16 mouse cellular contexts compared by ENCODE assay signal in genomic region chr3:66179647-66180046, GRCm38 (mm10). TPM values are rescaled to one million over a fixed set of nuclear protein-coding genes. Genes with fewer than 3 reads are reported as not detected.
DNase-seq lines count a peak whose midpoint lies in the region; ATAC-seq and TF ChIP-seq lines count a peak whose summit lies in the region.
"Had no signal": no experiment of that assay in that cellular context is flagged by ENCODE, and none has a peak within 500 bp of the region (broad histone marks: within the 10 kb centered on the region; RNA-seq: fewer than 3 reads in every experiment).

No protein-coding gene starts in this region.

- H3K9me3 ChIP-seq in forebrain, embryonic 14.5 days (replicated peaks; ENCODE audit: control insufficient read depth, low read length) = no peaks in the 10 kb centered on the region
- H3K9me3 ChIP-seq in forebrain, embryonic 16.5 days (ENCODE audit: control insufficient read depth, low read length) = no peaks in the 10 kb centered on the region
- H3K9me3 ChIP-seq in CH12.LX (replicated peaks; ENCODE audit: low read length) = no peaks in the 10 kb centered on the region
- H3K9me3 ChIP-seq: embryonic facial prominence, embryonic 15.5 days; forebrain, embryonic 12.5 days; neural tube, embryonic 12.5 days had no signal

- ATAC-seq in forebrain, embryonic 14.5 days = no peak
- no peak for ATAC-seq in forebrain, embryonic 16.5 days

- H3K79me2 ChIP-seq in CH12.LX (replicated peaks; ENCODE audit: control insufficient read depth, extremely low read depth, insufficient read depth, poor library complexity, severe bottlenecking) = no peaks in the 10 kb centered on the region

- H3K4me3 ChIP-seq in forebrain, embryonic 14.5 days (ENCODE audit: low read depth, low read length) = no peak overlapping the region
- H3K4me3 ChIP-seq in forebrain, embryonic 16.5 days (replicated peaks; ENCODE audit: low read length) = no peak overlapping the region
- H3K4me3 ChIP-seq in CH12.LX (replicated peaks in 1 of 3; ENCODE audit: low read depth in 2 of 3, low read length in 2 of 3, poor library complexity in 1 of 3) = no peak overlapping the region
- H3K4me3 ChIP-seq: embryonic facial prominence, embryonic 15.5 days; forebrain, embryonic 12.5 days; neural tube, embryonic 12.5 days had no signal

- TF ChIP-seq POLR2A in CH12.LX (IDR thresholded peaks at IDR 0.05; ENCODE audit: low read depth, low read length) = no peak

- H3K27me3 ChIP-seq in forebrain, embryonic 14.5 days (replicated peaks; ENCODE audit: control insufficient read depth, insufficient read depth, low read length) = no peaks in the 10 kb centered on the region
- no peaks in the 10 kb centered on the region for H3K27me3 ChIP-seq in forebrain, embryonic 16.5 days (replicated peaks; ENCODE audit: control insufficient read depth, insufficient read depth, low read length)
- no peaks in the 10 kb centered on the region for H3K27me3 ChIP-seq in CH12.LX (replicated peaks)
- H3K27me3 ChIP-seq: embryonic facial prominence, embryonic 15.5 days; forebrain, embryonic 12.5 days; neural tube, embryonic 12.5 days had no signal

- TF ChIP-seq RAD21 in CH12.LX (IDR thresholded peaks at IDR 0.05; ENCODE audit: low read depth, low read length) = peak; percentile 61

- TF ChIP-seq EP300 in CH12.LX (IDR thresholded peaks at IDR 0.05; ENCODE audit: low read length) = no peak

- H3K27ac ChIP-seq in forebrain, embryonic 14.5 days (ENCODE audit: low read depth, low read length) = no peak overlapping the region
- no peak overlapping the region for H3K27ac ChIP-seq in forebrain, embryonic 16.5 days (ENCODE audit: low read length)
- no peak overlapping the region for H3K27ac ChIP-seq in CH12.LX (ENCODE audit: insufficient read depth, low read depth)
- H3K27ac ChIP-seq: embryonic facial prominence, embryonic 15.5 days; forebrain, embryonic 12.5 days; hindbrain, embryonic 14.5 days; liver, embryonic 14.5 days; neural tube, embryonic 12.5 days had no signal

- DNase-seq in forebrain, embryonic 14.5 days (ENCODE audit: low spot score) = peak; percentile 14
- DNase-seq in left cerebral cortex, postnatal 4 days = peak; percentile 27
- DNase-seq in left cerebral cortex, adult 18-20 months (ENCODE audit: low spot score in 2 of 2) = no peak
- peak; percentile 13 for DNase-seq in CH12.LX (ENCODE audit: extremely low read depth)
- DNase-seq in NIH3T3 (ENCODE audit: low read depth) = peak; percentile 25
- no peak for DNase-seq in heart, adult 18-20 months
- DNase-seq: kidney, adult 2 months; lung, postnatal 4 days; right cerebral cortex, postnatal 25 days; thymus, postnatal 4 days had no signal

- no peaks in the 10 kb centered on the region for H3K4me1 ChIP-seq in forebrain, embryonic 14.5 days (ENCODE audit: control insufficient read depth, insufficient read depth, low read length)
- no peaks in the 10 kb centered on the region for H3K4me1 ChIP-seq in forebrain, embryonic 16.5 days (replicated peaks; ENCODE audit: control insufficient read depth, insufficient read depth, low read length)
- no peaks in the 10 kb centered on the region for H3K4me1 ChIP-seq in CH12.LX (ENCODE audit: control insufficient read depth in 1 of 2, insufficient read depth in 2 of 2)
- H3K4me1 ChIP-seq: embryonic facial prominence, embryonic 15.5 days; forebrain, embryonic 12.5 days; neural tube, embryonic 12.5 days had no signal

- 50% methylated on average over 2 of the region's 2 CpGs for WGBS in forebrain, embryonic 14.5 days
- WGBS in forebrain, embryonic 16.5 days = 58% methylated on average over 2 of the region's 2 CpGs

- dilution Hi-C loops in CH12.LX (cut with MboI; ENCODE audit: extremely low pct_ligation_motif_present, extremely low pct_unique_long_range_greater_than_20kb, low sequenced_read_pairs) = no loop called here

- no peaks in the 10 kb centered on the region for H3K36me3 ChIP-seq in forebrain, embryonic 14.5 days (ENCODE audit: control insufficient read depth, insufficient read depth, low read length)
- H3K36me3 ChIP-seq in forebrain, embryonic 16.5 days (ENCODE audit: control insufficient read depth, insufficient read depth) = no peaks in the 10 kb centered on the region
- H3K36me3 ChIP-seq in CH12.LX (replicated peaks in 1 of 2; ENCODE audit: control insufficient read depth in 1 of 2, insufficient read depth in 1 of 2, low read length in 1 of 2) = no peaks in the 10 kb centered on the region
- H3K36me3 ChIP-seq: embryonic facial prominence, embryonic 15.5 days; forebrain, embryonic 12.5 days; neural tube, embryonic 12.5 days had no signal

- no peak overlapping the region for H3K4me2 ChIP-seq in forebrain, embryonic 14.5 days (ENCODE audit: low read length)
- no peak overlapping the region for H3K4me2 ChIP-seq in forebrain, embryonic 16.5 days (ENCODE audit: low read length)
- H3K4me2 ChIP-seq in CH12.LX (ENCODE audit: insufficient read depth, low read depth, poor library complexity, severe bottlenecking) = no peak overlapping the region
- H3K4me2 ChIP-seq: embryonic facial prominence, embryonic 15.5 days; forebrain, embryonic 12.5 days; hindbrain, embryonic 14.5 days; neural tube, embryonic 12.5 days had no signal

- in situ Hi-C loops in CH12.LX (cut with MboI; ENCODE audit: low pct_ligation_motif_present, low pct_unique_long_range_greater_than_20kb, low sequenced_read_pairs) = no loop called here

- TF ChIP-seq CTCF in CH12.LX (conservative IDR thresholded peaks at IDR 0.05 in 1 of 2, IDR thresholded peaks at IDR 0.05 in 1 of 2; ENCODE audit: low read depth in 2 of 2, low read length in 2 of 2) = peak in 1 of 2 experiments; percentile 66; a peak in 2 of 4 replicates

- intact Hi-C loops in left cerebral cortex, postnatal 4 days (cut with DNase I) = no loop called here

- no peak overlapping the region for H3K9ac ChIP-seq in forebrain, embryonic 14.5 days (ENCODE audit: low read length)
- H3K9ac ChIP-seq in forebrain, embryonic 16.5 days (replicated peaks; ENCODE audit: low read depth, low read length) = no peak overlapping the region
- no peak overlapping the region for H3K9ac ChIP-seq in CH12.LX (ENCODE audit: insufficient read depth, low read depth)
- H3K9ac ChIP-seq: embryonic facial prominence, embryonic 15.5 days; forebrain, embryonic 12.5 days; hindbrain, embryonic 14.5 days; liver, embryonic 14.5 days; neural tube, embryonic 12.5 days had no signal

TF ChIP-seq in CH12.LX, 34 proteins besides CTCF, POLR2A, EP300 and RAD21:
- TF ChIP-seq CHD1 (IDR thresholded peaks at IDR 0.05; ENCODE audit: low read depth, low read length) = no peak
- TF ChIP-seq MAX (IDR thresholded peaks at IDR 0.05; ENCODE audit: low read length) = no peak
- TF ChIP-seq RCOR1 (conservative IDR thresholded peaks at IDR 0.05; ENCODE audit: low read depth, low read length) = no peak
- no peak for TF ChIP-seq NELFE (IDR thresholded peaks at IDR 0.05; ENCODE audit: low read depth, low read length)
- no peak for TF ChIP-seq JUN (IDR thresholded peaks at IDR 0.05; ENCODE audit: insufficient read depth, low read depth, low read length)
- TF ChIP-seq SMC3 (IDR thresholded peaks at IDR 0.05; ENCODE audit: low read depth, low read length) = peak; percentile 67
- no peak for TF ChIP-seq TCF12 (IDR thresholded peaks at IDR 0.05; ENCODE audit: low read depth, low read length)

RNA-seq across cellular contexts. Expression of gene Ptx3, which starts 40.1 kb away (rescaled TPM):
- 12.9 and 14.0 TPM in 2 replicates for polyA plus RNA-seq in forebrain, embryonic 14.5 days (2014; fragmentation: Nextera tagmentation; extraction: Ambion mirVana)
- polyA plus RNA-seq in forebrain, embryonic 16.5 days (2015; fragmentation: Nextera tagmentation; extraction: Ambion mirVana) = 11.8 and 21.1 TPM in 2 replicates
- 1 to 10 TPM; 6.0 to 7.7 TPM for total RNA-seq in left cerebral cortex, postnatal 4 days (2021)
- under 1 TPM; 0.23 to 0.26 TPM for total RNA-seq in left cerebral cortex, adult 18-20 months (2021)
- total RNA-seq in CH12.LX (2012; rRNA removed) = not detected in 2 replicates
- not detected in 2 replicates for total RNA-seq in CH12.LX (2014; rRNA removed)
- not detected in 2 replicates for polyA plus RNA-seq in CH12.LX (2012; ENCODE audit: insufficient read length, low read depth)
- under 1 TPM; 0.39 to 0.55 TPM for total RNA-seq in heart, adult 18-20 months (2021)

Comparison
In these comparisons a context has a peak if more than half of its experiments do, and no peak if none do; other contexts are left out.
1. DNase-seq: peak in forebrain, embryonic 14.5 days (single experiment), left cerebral cortex, postnatal 4 days (single experiment), CH12.LX (single experiment) and NIH3T3 (single experiment); none in left cerebral cortex, adult 18-20 months (0 of 2) and heart, adult 18-20 months (0 of 2).
2. RNA of gene Ptx3, which starts 40.1 kb away (total RNA-seq): 6.0 to 7.7 TPM in left cerebral cortex, postnatal 4 days; 0.39 to 0.55 TPM in heart, adult 18-20 months, 0.23 to 0.26 TPM in left cerebral cortex, adult 18-20 months and not detected in CH12.LX; every median in the first group is over 4 times any median in the second.